14 mouse cellular contexts compared by ENCODE assay signal in the genomic region with DNA sequence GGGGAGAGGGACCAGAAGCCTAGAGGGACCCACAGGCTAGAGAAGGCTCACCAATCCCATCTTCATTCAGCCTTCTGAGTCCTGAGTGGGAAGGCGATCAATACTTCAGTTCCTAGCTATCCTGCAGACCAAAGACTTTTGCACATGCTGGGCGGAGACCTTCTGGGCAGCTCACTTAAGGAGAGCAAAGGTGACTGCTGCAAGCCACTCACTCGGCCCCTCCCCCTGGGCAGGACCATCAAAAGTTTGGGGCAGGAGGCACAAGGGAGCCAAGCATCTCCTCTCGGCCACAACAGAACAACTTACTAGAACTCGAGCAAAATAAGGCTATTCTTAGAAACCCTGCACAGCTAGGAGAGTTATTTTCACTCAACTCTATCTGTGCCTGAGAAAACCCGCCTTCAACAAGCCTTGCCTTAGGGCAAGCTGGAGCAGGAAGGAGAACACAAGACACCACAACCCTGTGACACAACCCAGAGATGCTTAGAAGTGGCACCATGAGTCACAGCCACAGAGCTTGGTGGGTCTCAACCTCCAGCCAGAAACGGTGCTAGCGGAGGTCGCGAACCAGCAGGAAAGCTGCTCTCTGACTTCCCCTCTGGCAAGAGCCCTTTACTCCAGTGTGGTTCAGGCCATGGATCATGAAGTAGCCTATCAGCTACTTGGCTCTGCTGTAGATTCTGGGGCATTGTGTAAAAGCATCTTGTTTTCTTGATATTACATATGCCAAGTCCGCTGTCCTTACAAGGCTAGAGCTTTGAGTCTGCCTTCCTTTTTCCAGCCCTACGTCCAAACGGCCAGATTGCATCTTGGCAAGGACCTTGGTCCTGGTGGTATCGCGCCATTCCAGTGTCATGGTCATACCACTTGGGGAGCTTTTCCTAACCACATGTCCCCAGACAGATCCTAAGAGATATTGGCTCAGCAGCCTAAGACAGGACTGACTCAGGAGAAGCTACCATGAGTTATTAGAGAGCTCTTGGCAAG.
DNase-seq lines count a peak whose midpoint lies in the region; ATAC-seq and TF ChIP-seq lines count a peak whose summit lies in the region.
"Had no signal": no experiment of that assay in that cellular context is flagged by ENCODE, and none has a peak within 500 bp of the region (broad histone marks: within the 10 kb centered on the region; RNA-seq: fewer than 3 reads in every experiment).

No protein-coding gene starts in this region.

- no peak for TF ChIP-seq EP300 in heart, postnatal 0 days (IDR thresholded peaks at IDR 0.05; ENCODE audit: low read depth)

- peak; percentile 52 for ATAC-seq in heart, postnatal 0 days (ENCODE audit: insufficient read depth, low read depth)
- no peak for ATAC-seq in midbrain, embryonic 16.5 days
- ATAC-seq in neural tube, embryonic 15.5 days (ENCODE audit: low FRiP score), result no peak
- ATAC-seq in midbrain, postnatal 0 days (ENCODE audit: low FRiP score), result no peak

- 73% methylated on average over 15 of the region's 15 CpGs for WGBS in heart, embryonic 10.5 days
- whole genome bisulfite sequencing in lung, adult 2 months, result 80% methylated on average over 15 of the region's 15 CpGs
- 63% methylated on average over 15 of the region's 15 CpGs for WGBS in heart, postnatal 0 days
- WGBS in midbrain, embryonic 16.5 days, result 85% methylated on average over 15 of the region's 15 CpGs
- 90% methylated on average over 15 of the region's 15 CpGs for WGBS in neural tube, embryonic 15.5 days
- WGBS in midbrain, postnatal 0 days, result 91% methylated on average over 15 of the region's 15 CpGs

- no peak for TF ChIP-seq POLR2A in lung, adult 2 months (IDR thresholded peaks at IDR 0.05; ENCODE audit: borderline replicate concordance, extremely low read depth, low read depth, low read length)

- no peak overlapping the region for H3K4me2 ChIP-seq in heart, postnatal 0 days (ENCODE audit: low read depth, low read length)
- no peak overlapping the region for H3K4me2 ChIP-seq in midbrain, embryonic 16.5 days (ENCODE audit: low read length)
- no peak overlapping the region for H3K4me2 ChIP-seq in neural tube, embryonic 15.5 days
- H3K4me2 ChIP-seq in midbrain, postnatal 0 days (ENCODE audit: low read depth, low read length, poor library complexity, severe bottlenecking), result no peak overlapping the region
- H3K4me2 ChIP-seq: hindbrain, embryonic 12.5 days had no signal

- H3K27me3 ChIP-seq in heart, embryonic 10.5 days (ENCODE audit: insufficient read depth, poor library complexity, severe bottlenecking), result no peaks in the 10 kb centered on the region
- H3K27me3 ChIP-seq in heart, postnatal 0 days (ENCODE audit: control insufficient read depth, insufficient read depth, low read length), result no peaks in the 10 kb centered on the region
- H3K27me3 ChIP-seq in midbrain, embryonic 16.5 days (ENCODE audit: control insufficient read depth, insufficient read depth, low read depth, low read length), result no peaks in the 10 kb centered on the region
- no peaks in the 10 kb centered on the region for H3K27me3 ChIP-seq in neural tube, embryonic 15.5 days (replicated peaks)
- H3K27me3 ChIP-seq in midbrain, postnatal 0 days (ENCODE audit: insufficient read depth, low read length), result no peaks in the 10 kb centered on the region
- H3K27me3 ChIP-seq: CH12.LX; hindbrain, embryonic 12.5 days had no signal

- H3K9me3 ChIP-seq in heart, embryonic 10.5 days, result no peaks in the 10 kb centered on the region
- H3K9me3 ChIP-seq in heart, postnatal 0 days (replicated peaks; ENCODE audit: control insufficient read depth, low read length), result no peaks in the 10 kb centered on the region
- H3K9me3 ChIP-seq in midbrain, embryonic 16.5 days (replicated peaks; ENCODE audit: control insufficient read depth, low read length, poor library complexity, severe bottlenecking), result no peaks in the 10 kb centered on the region
- H3K9me3 ChIP-seq in neural tube, embryonic 15.5 days (replicated peaks), result no peaks in the 10 kb centered on the region
- no peaks in the 10 kb centered on the region for H3K9me3 ChIP-seq in midbrain, postnatal 0 days (ENCODE audit: low read length)
- H3K9me3 ChIP-seq: forebrain, embryonic 10.5 days; hindbrain, embryonic 12.5 days had no signal

- no peak for DNase-seq in heart, embryonic 10.5 days (ENCODE audit: low spot score)
- DNase-seq in heart, adult 8-10 months (ENCODE audit: low spot score), result no peak
- DNase-seq in lung, postnatal 36 days, result peak; percentile 35
- DNase-seq in lung, adult 2 months, result no peak
- no peak for DNase-seq in heart, postnatal 0 days (ENCODE audit: low spot score)
- no peak for DNase-seq in midbrain, postnatal 0 days (ENCODE audit: low spot score)
- DNase-seq: cerebellum, adult 9-10 months; lung, adult 18-20 months; thymus, postnatal 14 days had no signal

- H3K4me3 ChIP-seq in heart, embryonic 10.5 days, result no peak overlapping the region
- no peak overlapping the region for H3K4me3 ChIP-seq in lung, adult 2 months (replicated peaks; ENCODE audit: extremely low read depth, low read depth, low read length)
- H3K4me3 ChIP-seq in heart, postnatal 0 days (ENCODE audit: low read depth, low read length), result no peak overlapping the region
- no peak overlapping the region for H3K4me3 ChIP-seq in midbrain, embryonic 16.5 days (ENCODE audit: low read depth, low read length)
- H3K4me3 ChIP-seq in neural tube, embryonic 15.5 days (replicated peaks), result no peak overlapping the region
- H3K4me3 ChIP-seq in midbrain, postnatal 0 days (ENCODE audit: low read depth, low read length), result no peak overlapping the region
- H3K4me3 ChIP-seq: forebrain, embryonic 10.5 days; hindbrain, embryonic 12.5 days had no signal

- H3K27ac ChIP-seq in heart, embryonic 10.5 days, result peak overlapping the region; percentile 13; the same call in 1 of the 2 replicates
- peak overlapping the region; percentile 74 for H3K27ac ChIP-seq in heart, postnatal 0 days (ENCODE audit: low read depth)
- no peak overlapping the region for H3K27ac ChIP-seq in midbrain, embryonic 16.5 days (ENCODE audit: low read length)
- no peak overlapping the region for H3K27ac ChIP-seq in neural tube, embryonic 15.5 days (replicated peaks)
- no peak overlapping the region for H3K27ac ChIP-seq in midbrain, postnatal 0 days (ENCODE audit: low read depth, low read length)
- H3K27ac ChIP-seq: forebrain, embryonic 10.5 days; hindbrain, embryonic 12.5 days had no signal

- peak overlapping the region; percentile 15; the same call in 1 of the 2 replicates for H3K9ac ChIP-seq in heart, postnatal 0 days (replicated peaks; ENCODE audit: low read depth, low read length)
- no peak overlapping the region for H3K9ac ChIP-seq in midbrain, embryonic 16.5 days (ENCODE audit: low read depth, low read length)
- H3K9ac ChIP-seq in neural tube, embryonic 15.5 days (replicated peaks), result no peak overlapping the region
- no peak overlapping the region for H3K9ac ChIP-seq in midbrain, postnatal 0 days (replicated peaks; ENCODE audit: low read length, poor library complexity, severe bottlenecking)
- H3K9ac ChIP-seq: hindbrain, embryonic 12.5 days had no signal

- peaks cover 24% of the 10 kb centered on the region for H3K4me1 ChIP-seq in heart, embryonic 10.5 days
- no peaks in the 10 kb centered on the region for H3K4me1 ChIP-seq in lung, adult 2 months (ENCODE audit: control insufficient read depth, insufficient read depth, low read length)
- peaks cover 28% of the 10 kb centered on the region for H3K4me1 ChIP-seq in heart, postnatal 0 days (ENCODE audit: control insufficient read depth, insufficient read depth)
- no peaks in the 10 kb centered on the region for H3K4me1 ChIP-seq in midbrain, embryonic 16.5 days (ENCODE audit: control insufficient read depth, insufficient read depth, low read length)
- H3K4me1 ChIP-seq in neural tube, embryonic 15.5 days, result no peaks in the 10 kb centered on the region
- no peaks in the 10 kb centered on the region for H3K4me1 ChIP-seq in midbrain, postnatal 0 days (ENCODE audit: insufficient read depth, low read length)
- H3K4me1 ChIP-seq: hindbrain, embryonic 12.5 days had no signal

- TF ChIP-seq CTCF in lung, adult 2 months (IDR thresholded peaks at IDR 0.05; ENCODE audit: insufficient read depth, low read length), result no peak
- no peak for TF ChIP-seq CTCF in heart, postnatal 0 days (IDR thresholded peaks at IDR 0.05; ENCODE audit: low read depth)
- no peak for TF ChIP-seq CTCF in midbrain, postnatal 0 days (IDR thresholded peaks at IDR 0.05)

- peaks cover 17% of the 10 kb centered on the region for H3K36me3 ChIP-seq in heart, embryonic 10.5 days
- H3K36me3 ChIP-seq in heart, postnatal 0 days (replicated peaks; ENCODE audit: control insufficient read depth, insufficient read depth, low read length), result peaks cover 68% of the 10 kb centered on the region
- peaks cover 3% of the 10 kb centered on the region; the same call in 1 of the 2 replicates for H3K36me3 ChIP-seq in midbrain, embryonic 16.5 days (ENCODE audit: control insufficient read depth, insufficient read depth, low read length)
- H3K36me3 ChIP-seq in neural tube, embryonic 15.5 days, result 0 out of 2 replicates have a peak, but pooled peaks cover 11% of the 10 kb centered on the region
- H3K36me3 ChIP-seq in midbrain, postnatal 0 days (ENCODE audit: insufficient read depth, low read length), result peaks cover 2% of the 10 kb centered on the region; the same call in 1 of the 2 replicates
- H3K36me3 ChIP-seq: forebrain, embryonic 10.5 days had no signal

Comparison
In these comparisons a context has a peak if more than half of its experiments do, and no peak if none do; other contexts are left out.
1. H3K27ac ChIP-seq: peak in heart, embryonic 10.5 days (single experiment) and heart, postnatal 0 days (single experiment); none in midbrain, embryonic 16.5 days (single experiment), neural tube, embryonic 15.5 days (single experiment) and midbrain, postnatal 0 days (single experiment).